Mouse (Mus musculus) embryo, embryonic 10.5 days (tissue): ENCODE measurements around the gene Ext2.
A peak's percentile ranks its signal among the peaks of the same experiment; 100 is the strongest.

ENCODE experiments used
- DNase-seq: peaks from one replicate; pipeline ENCODE4 v3.0.0-alpha.2; 2015; ENCODE audit warnings: low spot score

The Ext2 gene

DNA sequence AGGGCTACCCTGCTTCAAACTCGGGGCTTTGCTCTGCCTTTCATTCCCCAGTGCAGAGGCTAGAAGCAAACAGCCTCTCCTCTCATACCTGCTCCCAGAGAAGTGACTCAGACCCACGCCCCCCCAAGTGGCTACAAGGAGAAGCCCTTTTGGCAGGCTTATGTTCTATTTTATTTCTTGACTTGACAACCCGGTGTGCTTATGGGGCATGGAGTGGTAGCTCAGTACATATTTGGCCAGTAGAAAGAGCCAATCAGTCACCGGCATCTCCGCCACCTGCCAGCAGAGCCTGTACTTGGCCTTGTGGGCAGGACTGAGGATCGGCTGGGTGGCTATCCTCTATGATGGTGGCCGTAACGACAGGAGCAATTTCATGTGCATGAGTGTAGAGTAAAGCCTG, 85.2 kb downstream of the Ext2 start:
- DNase-seq: no peak

DNA sequence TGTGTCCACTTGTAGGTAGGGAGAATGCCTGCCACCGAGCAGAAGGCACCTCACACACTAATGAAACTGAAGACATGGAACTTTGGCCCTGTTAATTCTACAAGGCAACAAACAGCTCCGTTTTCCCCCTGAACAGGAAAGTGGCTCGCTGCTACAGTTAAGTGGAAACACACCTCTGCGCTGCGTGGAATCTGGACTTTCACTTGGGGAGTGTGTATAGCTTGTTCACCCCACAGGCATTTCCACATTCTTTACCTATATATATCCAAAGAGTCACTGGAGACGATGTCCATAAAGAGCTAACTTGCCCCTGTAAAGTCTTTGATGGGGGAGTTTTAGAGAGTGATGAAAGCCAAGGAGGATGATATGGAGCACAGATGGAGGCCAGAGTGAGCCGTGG, 89.7 kb downstream of the Ext2 start:
- DNase-seq: no peak

- DNase-seq: peak; percentile 68
These were observed 92.8 kb downstream of the Ext2 start for GRCm38 (mm10) chr2:93729585-93729984.

DNA sequence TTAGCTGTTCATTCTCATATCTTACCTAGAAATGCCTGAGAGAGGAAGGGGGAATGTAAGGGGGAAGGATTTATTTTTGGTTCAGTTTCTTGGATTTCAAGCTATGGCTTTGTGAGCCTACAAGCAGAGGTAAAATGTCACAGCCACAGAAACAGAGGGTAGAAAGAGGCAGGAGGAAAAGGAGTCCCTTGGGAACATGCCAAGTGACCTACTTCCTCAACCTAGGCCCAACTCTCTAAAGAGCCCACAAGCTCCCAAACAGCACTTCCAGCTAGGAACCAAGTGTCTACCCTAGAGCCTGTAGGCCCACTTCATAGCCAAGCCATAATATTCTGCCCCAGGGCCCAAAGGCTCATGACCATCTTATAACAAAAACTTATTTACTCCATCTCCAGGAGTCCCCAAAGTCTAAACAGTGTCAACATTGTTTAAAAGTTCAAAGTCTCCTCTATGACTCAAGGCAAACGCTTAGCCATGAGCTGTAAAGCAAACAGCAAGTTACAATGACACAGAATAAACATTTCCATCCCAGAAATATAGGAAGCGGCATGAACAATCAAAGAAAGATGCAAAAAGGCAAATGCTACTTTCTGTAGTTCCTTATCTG, 99.1 kb downstream of the Ext2 start:
- DNase-seq: no peak

DNA sequence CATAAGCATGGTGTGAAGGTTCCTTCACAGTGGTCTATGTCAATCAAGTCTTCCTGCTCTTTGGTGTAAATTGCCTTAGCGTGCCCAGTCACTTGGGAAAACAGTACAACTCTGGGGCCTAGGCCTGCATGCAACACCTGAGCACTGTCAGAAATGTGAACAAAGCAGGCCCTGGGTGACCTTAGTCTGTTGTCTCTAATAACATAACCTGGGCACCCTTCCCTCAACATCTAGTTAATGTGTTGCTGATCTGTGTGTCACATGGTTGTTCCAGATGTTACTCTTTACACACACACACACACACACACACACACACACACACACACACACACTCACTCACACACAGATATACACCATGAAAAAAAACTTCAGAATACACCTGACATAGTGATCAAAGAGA, 101.4 kb downstream of the Ext2 start:
- DNase-seq: no peak

DNA sequence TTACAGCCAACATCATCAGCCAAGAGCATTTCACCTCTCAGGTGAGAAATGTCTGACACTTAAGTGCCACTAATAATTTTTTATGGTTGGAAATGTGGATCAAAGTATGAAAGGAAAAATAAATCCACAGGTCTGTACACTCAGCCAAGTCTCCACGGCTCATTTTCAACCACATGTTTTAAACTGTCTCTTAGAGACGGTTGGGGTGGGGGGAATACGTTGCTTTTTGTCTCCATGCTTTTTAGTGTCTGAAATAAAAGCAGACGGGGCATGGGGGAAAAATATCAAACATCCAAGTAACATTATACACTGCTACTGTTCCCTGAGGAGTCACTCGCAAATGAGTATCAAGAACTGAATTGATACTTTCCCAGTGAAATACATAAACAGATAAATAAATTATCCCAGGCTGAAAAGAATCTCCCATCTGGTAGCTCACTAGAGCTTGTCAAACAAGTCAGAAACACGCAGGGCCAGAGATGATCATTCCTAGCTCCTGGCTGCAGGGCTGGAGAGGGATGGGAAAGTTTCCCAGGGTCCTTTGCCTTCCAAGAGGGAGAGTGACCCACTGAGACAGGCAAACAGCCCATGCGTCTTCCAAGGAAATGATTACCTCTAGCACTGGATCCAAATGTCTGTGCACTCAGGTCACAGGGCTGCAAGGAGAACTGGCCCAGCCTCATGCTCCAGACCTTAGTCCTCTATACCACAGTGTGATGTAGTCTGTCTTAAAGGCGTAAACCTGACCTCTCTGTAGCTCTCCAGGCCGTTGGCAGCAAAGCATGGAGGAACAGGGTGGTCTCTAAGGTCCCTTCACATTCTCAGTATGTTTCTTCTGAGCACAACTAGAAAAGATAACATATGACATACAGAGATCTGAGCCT, 102.3 kb downstream of the Ext2 start:
- no peak for DNase-seq

GRCm38 (mm10) chr2:93713267-93713666, 109.1 kb downstream of the Ext2 start:
- DNase-seq: no peak

GRCm38 (mm10) chr2:93711460-93711859, 110.9 kb downstream of the Ext2 start:
- no peak for DNase-seq

GRCm38 (mm10) chr2:93709696-93710095, 112.7 kb downstream of the Ext2 start:
- DNase-seq: no peak

DNA sequence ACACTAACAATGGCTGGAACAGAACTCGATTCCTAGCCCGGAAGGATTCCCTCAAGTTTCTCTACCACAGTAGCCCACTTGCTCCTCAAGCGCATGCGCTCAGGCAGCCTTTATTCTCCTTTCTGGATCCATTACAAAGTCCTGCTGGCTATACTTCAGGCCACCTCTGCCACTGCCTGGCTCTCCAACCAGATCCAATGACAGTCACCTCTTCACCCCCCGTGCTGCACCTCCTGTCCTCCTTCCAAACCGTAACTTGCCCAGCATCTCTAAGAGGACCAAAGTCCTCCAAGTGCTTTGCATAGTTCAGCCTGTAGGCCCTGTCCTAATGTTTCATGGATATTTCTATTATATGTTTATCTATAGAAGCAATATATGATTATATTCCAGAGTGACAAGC, 113.1 kb downstream of the Ext2 start:
- no peak for DNase-seq

DNA sequence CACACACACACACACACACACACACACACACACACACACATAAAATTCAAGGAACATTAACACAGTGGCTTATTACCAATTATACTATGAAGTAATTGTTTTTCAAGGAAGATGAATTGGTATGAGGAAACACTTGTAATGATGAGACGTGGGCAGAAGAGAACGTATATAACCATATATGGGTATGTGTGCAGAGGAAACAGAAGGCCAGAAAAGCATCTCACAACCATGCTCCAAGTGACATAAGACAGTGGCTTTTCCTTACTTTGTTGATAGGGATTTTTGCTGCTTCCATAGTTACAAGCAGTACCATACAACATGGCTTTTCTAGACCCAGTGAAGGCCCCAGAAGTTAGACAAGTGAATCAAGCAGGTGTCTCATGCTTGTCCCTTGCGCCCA, 115.5 kb downstream of the Ext2 start:
- no peak for DNase-seq

DNA sequence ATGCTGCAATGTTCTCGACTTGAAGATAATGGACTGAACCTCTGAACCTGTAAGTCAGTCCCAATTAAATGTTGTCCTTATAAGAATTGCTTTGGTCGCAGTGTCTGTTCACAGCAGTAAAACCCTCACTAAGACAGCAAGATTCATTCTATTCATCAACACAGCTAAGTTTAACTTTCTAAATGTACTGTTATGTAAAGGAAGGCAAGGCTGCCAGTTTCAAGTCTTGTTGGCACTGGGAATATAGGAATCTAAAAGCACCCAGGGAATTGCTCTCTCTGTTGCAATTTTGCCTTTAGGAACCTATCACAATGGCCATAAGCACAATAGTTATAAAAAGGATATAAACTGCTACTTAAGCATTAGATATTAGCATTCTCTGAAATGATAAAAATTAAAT, 116.0 kb downstream of the Ext2 start:
- no peak for DNase-seq

DNA sequence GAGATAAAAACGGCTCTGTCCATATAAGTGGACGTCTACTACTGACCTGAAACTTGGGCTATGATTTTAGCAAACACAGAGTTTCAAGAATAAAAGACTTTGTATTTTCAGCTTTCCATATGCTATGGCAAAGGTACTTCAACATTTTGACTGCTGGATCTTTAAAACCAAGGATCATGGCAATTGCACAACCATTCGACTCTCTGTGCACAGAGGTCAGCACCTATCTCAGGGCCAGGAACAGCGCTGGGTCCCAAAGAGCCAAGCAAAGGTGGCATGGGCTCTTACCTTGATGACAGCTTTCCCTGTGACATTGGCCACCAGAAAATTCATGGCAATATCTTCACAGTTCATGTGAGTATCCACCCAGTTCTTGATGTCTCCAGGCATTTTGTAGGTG, 118.2 kb downstream of the Ext2 start:
- DNase-seq: no peak

GRCm38 (mm10) chr2:93702936-93703926, 119.1 kb downstream of the Ext2 start:
- DNase-seq: no peak

- DNase-seq: no peak
These were observed 123.0 kb downstream of the Ext2 start for GRCm38 (mm10) chr2:93699346-93699745.

- DNase-seq: peak; percentile 68
These were observed 126.2 kb downstream of the Ext2 start for GRCm38 (mm10) chr2:93696181-93696641.

GRCm38 (mm10) chr2:93693101-93693500, 129.3 kb downstream of the Ext2 start:
- no peak for DNase-seq

- DNase-seq: no peak
These were observed 132.1 kb downstream of the Ext2 start for GRCm38 (mm10) chr2:93690064-93690930.

GRCm38 (mm10) chr2:93683674-93684073, 138.7 kb downstream of the Ext2 start:
- no peak for DNase-seq

- no peak for DNase-seq
These were observed 139.7 kb downstream of the Ext2 start for GRCm38 (mm10) chr2:93682601-93683202.

- no peak for DNase-seq
These were observed 141.0 kb downstream of the Ext2 start for GRCm38 (mm10) chr2:93681321-93681720.
